In genomic region chr10:94380662-94381392, GRCm38 (mm10) we compare ENCODE assay signal across 11 mouse cellular contexts.
DNase-seq lines count a peak whose midpoint lies in the region; ATAC-seq lines count a peak whose summit lies in the region.
"Had no signal": no experiment of that assay in that cellular context is flagged by ENCODE, and none has a peak within 500 bp of the region (broad histone marks: within the 10 kb centered on the region; RNA-seq: fewer than 3 reads in every experiment).

No protein-coding gene starts in this region.

- no peak overlapping the region for H3K27ac ChIP-seq in forebrain, embryonic 12.5 days
- H3K27ac ChIP-seq: limb, embryonic 15.5 days had no signal

- H3K4me2 ChIP-seq in forebrain, embryonic 12.5 days: no peak overlapping the region
- H3K4me2 ChIP-seq: limb, embryonic 15.5 days had no signal

- peaks cover 14% of the 10 kb centered on the region for H3K9me3 ChIP-seq in forebrain, embryonic 12.5 days

- no peak overlapping the region for H3K4me3 ChIP-seq in forebrain, embryonic 12.5 days (replicated peaks)
- H3K4me3 ChIP-seq: erythroblast, embryonic 14.5 days; limb, embryonic 15.5 days had no signal

- intact Hi-C loops in left cerebral cortex, postnatal 4 days (cut with DNase I): no loop called here
- intact Hi-C loops in left cerebral cortex, postnatal 36 days (cut with DNase I): no loop called here

- peaks cover 12% of the 10 kb centered on the region for H3K4me1 ChIP-seq in forebrain, embryonic 12.5 days

- H3K27me3 ChIP-seq in forebrain, embryonic 12.5 days: no peaks in the 10 kb centered on the region

- peak; percentile 33 for DNase-seq in left cerebral cortex, postnatal 4 days
- DNase-seq in left cerebral cortex, postnatal 36 days (ENCODE audit: low spot score in 2 of 2): no peak
- DNase-seq in kidney, adult 9 months: peak; percentile 85
- DNase-seq in lung, postnatal 25 days (ENCODE audit: low spot score): peak; percentile 52
- DNase-seq in spleen, adult 18-20 months: no peak
- no peak for DNase-seq in gastrocnemius, adult 18-20 months (ENCODE audit: low spot score)

- peak; percentile 40 for ATAC-seq in common myeloid progenitor, adult 5-6 weeks (replicated peaks; ENCODE audit: low read depth, poor library complexity, severe bottlenecking)
- no peak for ATAC-seq in forebrain, embryonic 12.5 days (ENCODE audit: low FRiP score)
- ATAC-seq: inflammation-experienced regulatory T-cells, adult 6 months had no signal

- no peaks in the 10 kb centered on the region for H3K36me3 ChIP-seq in forebrain, embryonic 12.5 days (replicated peaks)
- H3K36me3 ChIP-seq: limb, embryonic 15.5 days had no signal

- WGBS in forebrain, embryonic 12.5 days: 76% methylated on average over 9 of the region's 9 CpGs

- H3K9ac ChIP-seq in forebrain, embryonic 12.5 days: no peak overlapping the region
- H3K9ac ChIP-seq: limb, embryonic 15.5 days had no signal

Comparison
In these comparisons a context has a peak if more than half of its experiments do, and no peak if none do; other contexts are left out.
1. DNase-seq: peak in left cerebral cortex, postnatal 4 days (single experiment), kidney, adult 9 months (single experiment) and lung, postnatal 25 days (single experiment); none in left cerebral cortex, postnatal 36 days (0 of 2), spleen, adult 18-20 months (0 of 2) and gastrocnemius, adult 18-20 months (single experiment).